Mouse (Mus musculus): Measurements from ENCODE around the gene Entpd1. TPM values are rescaled to one million over a fixed set of nuclear protein-coding genes. Genes with fewer than 3 reads are reported as not detected.

Entpd1 gene
- polyA plus RNA-seq, 1 experiment from 2014 or later = 6.5 TPM

GRCm38 (mm10) chr19:40769341-40769770 lies 157.2 kb downstream of the Entpd1 start:
- 49% methylated on average over 7 of the region's 7 CpGs for WGBS
- H3K4me2 ChIP-seq = no peak overlapping the region
- no peak; the same call in 1 of the 2 replicates for ATAC-seq (replicated peaks; ENCODE audit: low FRiP score)

GRCm38 (mm10) chr19:40788004-40788714 lies 176.0 kb downstream of the Entpd1 start:
- Histone ChIP-seq H3K4me2 (no peak overlapping the region), H3K9me3 (replicated peaks) (no peaks in the 10 kb centered on the region), H3K27ac (no peak overlapping the region), H3K9ac (no peak overlapping the region), H3K36me3 (no peaks in the 10 kb centered on the region), H3K4me1 (no peaks in the 10 kb centered on the region), H3K4me3 (replicated peaks) (no peak overlapping the region), H3K27me3 (no peaks in the 10 kb centered on the region)
- 65% methylated on average over 15 of the region's 15 CpGs for WGBS
- ATAC-seq (replicated peaks; ENCODE audit: low FRiP score) = no peak

More at GRCm38 (mm10) chr19:40769341-40769770, 157.2 kb downstream of the Entpd1 start:
- Histone ChIP-seq H3K27ac (no peak overlapping the region), H3K9ac (no peak overlapping the region), H3K27me3 (peaks cover 6% of the 10 kb centered on the region; the same call in 1 of the 2 replicates), H3K9me3 (replicated peaks) (no peaks in the 10 kb centered on the region), H3K4me1 (no peaks in the 10 kb centered on the region), H3K36me3 (no peaks in the 10 kb centered on the region), H3K4me3 (replicated peaks) (no peak overlapping the region)

GRCm38 (mm10) chr19:40788715-40789084 lies 176.5 kb downstream of the Entpd1 start:
- Histone ChIP-seq H3K27me3 (no peaks in the 10 kb centered on the region), H3K4me2 (no peak overlapping the region), H3K4me3 (replicated peaks) (no peak overlapping the region), H3K36me3 (no peaks in the 10 kb centered on the region), H3K9ac (no peak overlapping the region), H3K4me1 (no peaks in the 10 kb centered on the region), H3K27ac (no peak overlapping the region), H3K9me3 (replicated peaks) (no peaks in the 10 kb centered on the region)
- no peak for ATAC-seq (replicated peaks; ENCODE audit: low FRiP score)
- WGBS = 85% methylated on average over 2 of the region's 2 CpGs

Other genes starting within 250 kb of the Entpd1 start
- gene Sorbs1, start 98.6 kb upstream of the Entpd1 start, polyA plus RNA-seq (2015; fragmentation: Nextera tagmentation; extraction: Ambion mirVana) = 53.4 and 59.2 TPM in 2 replicates
- 53.0 and 58.3 TPM in 2 replicates for gene Aldh18a1, start 23.9 kb upstream of the Entpd1 start, polyA plus RNA-seq (2015; fragmentation: Nextera tagmentation; extraction: Ambion mirVana)
- 11.4 and 12.3 TPM in 2 replicates for gene Tctn3, start 133 bp upstream of the Entpd1 start, polyA plus RNA-seq (2015; fragmentation: Nextera tagmentation; extraction: Ambion mirVana)
- gene Cc2d2b, start 136.4 kb downstream of the Entpd1 start, polyA plus RNA-seq (2015; fragmentation: Nextera tagmentation; extraction: Ambion mirVana) = 0.06 and 0.19 TPM in 2 replicates
- gene Ccnj, start 218.9 kb downstream of the Entpd1 start, polyA plus RNA-seq (2015; fragmentation: Nextera tagmentation; extraction: Ambion mirVana) = 15.5 and 16.3 TPM in 2 replicates

Measured in kidney, embryonic 15.5 days (tissue).